Mouse (Mus musculus): ENCODE measurements around the gene Cacna1g.

DNA sequence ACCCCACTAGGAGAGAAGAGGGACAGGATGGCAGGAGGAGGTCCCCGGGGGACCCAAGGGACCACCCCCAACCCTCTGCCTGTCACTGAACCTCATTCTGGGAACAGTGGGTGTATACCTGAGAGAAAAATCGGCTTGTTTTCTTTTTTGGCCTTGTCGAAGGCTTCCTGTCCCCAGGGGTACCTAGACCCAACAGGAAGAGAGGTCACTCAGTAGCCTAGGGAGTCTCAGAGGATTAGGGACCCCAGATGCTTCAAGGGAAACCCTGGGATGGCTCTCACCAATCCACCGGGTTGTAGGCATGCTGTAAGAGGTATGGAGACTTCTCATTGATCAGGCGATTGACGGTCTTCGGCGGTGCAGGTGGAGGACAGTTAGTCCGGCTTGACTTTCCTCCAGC lies 10.6 kb upstream of the Cacna1g start:
- no peak for TF ChIP-seq FLI1 (IDR thresholded peaks at IDR 0.05; ENCODE audit: low read length)
- TF ChIP-seq GATA1 (IDR thresholded peaks at IDR 0.05; ENCODE audit: borderline replicate concordance, low read length), result no peak

Data from megakaryocyte, embryonic 14.5 days (primary cell).